Mouse (Mus musculus) megakaryocyte, embryonic 14.5 days (primary cell): ENCODE data around the gene Dao. TPM values are rescaled to one million over a fixed set of nuclear protein-coding genes. Genes with fewer than 3 reads are reported as not detected.

Experiments used
- H3K27me3 ChIP-seq: replicated peaks from 2 replicates; pipeline ENCODE3; 2012; ENCODE audit warnings: inconsistent platforms
- H3K36me3 ChIP-seq: replicated peaks from 2 replicates; pipeline ENCODE3; 2012; ENCODE audit warnings: low read length, inconsistent platforms, mixed read lengths
- H3K4me1 ChIP-seq: 2 replicates; pipeline ENCODE4 v1.6.1; 2012; ENCODE audit warnings: inconsistent platforms
- H3K4me3 ChIP-seq: replicated peaks from 2 replicates; pipeline ENCODE3; 2012; ENCODE audit warnings: moderate library complexity, mild to moderate bottlenecking, inconsistent platforms
- H3K9me3 ChIP-seq: 2 replicates; pipeline ENCODE4 v1.6.1; 2012; ENCODE audit warnings: inconsistent platforms
- FLI1 ChIP-seq: IDR thresholded peaks from 2 replicates; pipeline ENCODE4 v1.6.1; 2012; ENCODE audit warnings: low read length, inconsistent platforms, mixed read lengths
- GATA1 ChIP-seq: IDR thresholded peaks from 3 replicates; pipeline ENCODE4 v1.6.1; 2012; ENCODE audit warnings: mixed read lengths, low read length, inconsistent platforms, borderline replicate concordance
- polyA plus RNA-seq: library from polyadenylated mRNA; stranded (reverse); fragments of >175 nt; gene quantifications from 2 replicates; pipeline ENCODE4 v1.2.3, GENCODE M21; 2012; ENCODE audit warnings: low replicate concordance; ENCODE audit not compliant: insufficient read depth

Gene Dao
- polyA plus RNA-seq, 1 experiment: not detected

GRCm38 (mm10) chr5:114041327-114041930, 37.9 kb downstream of the Dao start:
- peak overlapping the region; percentile 2 for H3K4me3 ChIP-seq
- TF ChIP-seq FLI1: no peak
- TF ChIP-seq GATA1: no peak
- peaks cover 33% of the 10 kb centered on the region for H3K4me1 ChIP-seq
- H3K9me3 ChIP-seq: no peaks in the 10 kb centered on the region
- H3K27me3 ChIP-seq: peaks cover 53% of the 10 kb centered on the region
- no peaks in the 10 kb centered on the region for H3K36me3 ChIP-seq

- Histone ChIP-seq H3K4me3 (no peak overlapping the region), H3K36me3 (no peaks in the 10 kb centered on the region), H3K4me1 (peaks cover 37% of the 10 kb centered on the region), H3K9me3 (no peaks in the 10 kb centered on the region), H3K27me3 (peaks cover 53% of the 10 kb centered on the region)
- no peak for TF ChIP-seq FLI1
These were observed 40.3 kb downstream of the Dao start for GRCm38 (mm10) chr5:114043800-114044199.

- Histone ChIP-seq H3K4me3 (no peak overlapping the region), H3K36me3 (no peaks in the 10 kb centered on the region), H3K9me3 (peaks cover 1% of the 10 kb centered on the region), H3K27me3 (peaks cover 60% of the 10 kb centered on the region), H3K4me1 (peaks cover 37% of the 10 kb centered on the region)
- TF ChIP-seq FLI1 (no peak), GATA1 (no peak)
These were observed 41.6 kb downstream of the Dao start for GRCm38 (mm10) chr5:114045134-114045533.

GRCm38 (mm10) chr5:114046151-114046550, 42.6 kb downstream of the Dao start:
- TF ChIP-seq GATA1: no peak
- TF ChIP-seq FLI1: no peak
- peaks cover 11% of the 10 kb centered on the region for H3K9me3 ChIP-seq
- H3K36me3 ChIP-seq: no peaks in the 10 kb centered on the region
- H3K27me3 ChIP-seq: peaks cover 67% of the 10 kb centered on the region
- peaks cover 35% of the 10 kb centered on the region for H3K4me1 ChIP-seq
- no peak overlapping the region for H3K4me3 ChIP-seq

GRCm38 (mm10) chr5:114046604-114047003, 43.1 kb downstream of the Dao start:
- no peaks in the 10 kb centered on the region for H3K36me3 ChIP-seq
- no peak for TF ChIP-seq GATA1
- no peak for TF ChIP-seq FLI1
- H3K4me3 ChIP-seq: no peak overlapping the region
- H3K9me3 ChIP-seq: peaks cover 13% of the 10 kb centered on the region
- peaks cover 63% of the 10 kb centered on the region for H3K27me3 ChIP-seq
- H3K4me1 ChIP-seq: peaks cover 31% of the 10 kb centered on the region

GRCm38 (mm10) chr5:114047182-114047581, 43.7 kb downstream of the Dao start:
- H3K4me3 ChIP-seq: no peak overlapping the region
- peaks cover 13% of the 10 kb centered on the region for H3K9me3 ChIP-seq
- TF ChIP-seq GATA1 (no peak), FLI1 (no peak)
- no peaks in the 10 kb centered on the region for H3K36me3 ChIP-seq
- H3K4me1 ChIP-seq: peaks cover 27% of the 10 kb centered on the region
- peaks cover 62% of the 10 kb centered on the region for H3K27me3 ChIP-seq

- peaks cover 13% of the 10 kb centered on the region for H3K9me3 ChIP-seq
- peaks cover 28% of the 10 kb centered on the region for H3K4me1 ChIP-seq
- H3K4me3 ChIP-seq: no peak overlapping the region
- TF ChIP-seq GATA1: no peak
- TF ChIP-seq FLI1: no peak
- peaks cover 48% of the 10 kb centered on the region for H3K27me3 ChIP-seq
- no peaks in the 10 kb centered on the region for H3K36me3 ChIP-seq
These were observed 45.3 kb downstream of the Dao start for GRCm38 (mm10) chr5:114048731-114049308.

GRCm38 (mm10) chr5:114052246-114052761, 48.8 kb downstream of the Dao start:
- Histone ChIP-seq H3K27me3 (peaks cover 57% of the 10 kb centered on the region), H3K36me3 (no peaks in the 10 kb centered on the region), H3K4me1 (peaks cover 8% of the 10 kb centered on the region), H3K9me3 (peaks cover 13% of the 10 kb centered on the region), H3K4me3 (no peak overlapping the region)
- TF ChIP-seq FLI1: no peak
- no peak for TF ChIP-seq GATA1

- Histone ChIP-seq H3K4me1 (peaks cover 5% of the 10 kb centered on the region), H3K4me3 (no peak overlapping the region), H3K9me3 (peaks cover 10% of the 10 kb centered on the region), H3K36me3 (no peaks in the 10 kb centered on the region), H3K27me3 (peaks cover 34% of the 10 kb centered on the region)
- TF ChIP-seq FLI1: no peak
These were observed 53.7 kb downstream of the Dao start for GRCm38 (mm10) chr5:114057129-114057731.

- TF ChIP-seq GATA1 (no peak), FLI1 (no peak)
- H3K27me3 ChIP-seq: peaks cover 29% of the 10 kb centered on the region
- H3K9me3 ChIP-seq: peaks cover 10% of the 10 kb centered on the region
- H3K4me1 ChIP-seq: no peaks in the 10 kb centered on the region
- no peak overlapping the region for H3K4me3 ChIP-seq
- H3K36me3 ChIP-seq: no peaks in the 10 kb centered on the region
These were observed 58.2 kb downstream of the Dao start for GRCm38 (mm10) chr5:114061675-114062074.
